Comparison of ENCODE assay signal across 24 mouse cellular contexts in the genomic region with DNA sequence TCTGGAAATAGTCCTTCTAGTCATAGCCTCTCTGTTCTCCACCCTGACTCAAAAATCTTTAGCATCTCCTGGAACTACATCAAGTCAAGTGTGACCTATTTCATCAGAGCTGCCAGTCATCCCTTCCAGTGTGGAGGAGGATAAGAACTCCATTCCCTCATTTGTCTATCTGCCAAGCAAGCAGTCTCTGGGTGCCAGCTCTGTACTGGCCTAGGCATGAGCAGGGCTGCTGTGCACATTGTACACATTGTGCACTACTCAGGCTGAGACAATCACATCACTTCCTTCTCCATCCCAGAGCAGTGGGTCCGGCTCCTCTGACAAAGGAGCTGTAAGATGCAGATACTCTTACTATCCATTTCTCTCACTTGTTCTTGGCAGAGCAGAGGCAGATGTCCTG.
DNase-seq lines count a peak whose midpoint lies in the region; ATAC-seq and TF ChIP-seq lines count a peak whose summit lies in the region.
"Had no signal": no experiment of that assay in that cellular context is flagged by ENCODE, and none has a peak within 500 bp of the region (broad histone marks: within the 10 kb centered on the region; RNA-seq: fewer than 3 reads in every experiment).

No protein-coding gene starts in this region.

- H3K9ac ChIP-seq in heart, postnatal 0 days (replicated peaks; ENCODE audit: low read depth, low read length) = no peak overlapping the region
- H3K9ac ChIP-seq: embryonic facial prominence, embryonic 12.5 days; heart, embryonic 12.5 days; liver, postnatal 0 days; midbrain, embryonic 12.5 days; neural tube, embryonic 13.5 days had no signal

- H3K4me1 ChIP-seq in heart, postnatal 0 days (ENCODE audit: control insufficient read depth, insufficient read depth) = peaks cover 30% of the 10 kb centered on the region
- peaks cover 14% of the 10 kb centered on the region for H3K4me1 ChIP-seq in heart, embryonic 10.5 days
- H3K4me1 ChIP-seq: limb, embryonic 10.5 days; midbrain, embryonic 12.5 days had no signal

- peak; percentile 22; the same call in 1 of the 2 replicates for ATAC-seq in heart, postnatal 0 days (ENCODE audit: insufficient read depth, low read depth)
- ATAC-seq: activated CD4-positive, CD25-positive, alpha-beta regulatory T cell, adult 4 months; forebrain, embryonic 14.5 days; hindbrain, embryonic 16.5 days; intestine, postnatal 0 days; liver, postnatal 0 days had no signal

- H3K4me3 ChIP-seq in heart, postnatal 0 days (ENCODE audit: low read depth, low read length) = no peak overlapping the region
- no peak overlapping the region for H3K4me3 ChIP-seq in heart, embryonic 10.5 days
- H3K4me3 ChIP-seq in left cerebral cortex, adult 2 months = no peak overlapping the region
- H3K4me3 ChIP-seq: embryonic facial prominence, embryonic 12.5 days; erythroblast, embryonic 14.5 days; heart, embryonic 12.5 days; limb, embryonic 10.5 days; midbrain, embryonic 12.5 days; neural tube, embryonic 13.5 days had no signal

- H3K4me2 ChIP-seq in heart, postnatal 0 days (ENCODE audit: low read depth, low read length) = no peak overlapping the region
- H3K4me2 ChIP-seq: embryonic facial prominence, embryonic 12.5 days; heart, embryonic 12.5 days; midbrain, embryonic 12.5 days; neural tube, embryonic 13.5 days had no signal

- WGBS in heart, postnatal 0 days = 50% methylated on average over 1 of the region's 1 CpGs
- 68% methylated on average over 1 of the region's 1 CpGs for WGBS in heart, embryonic 10.5 days

- intact Hi-C loops in left cerebral cortex, adult 2 months (cut with DNase I) = loop anchor here (5.0 kb wide), 1 partner anchor 48 kb away; no protein-coding TSS in a partner anchor

- peaks cover 5% of the 10 kb centered on the region; the same call in 1 of the 2 replicates for H3K36me3 ChIP-seq in heart, postnatal 0 days (replicated peaks; ENCODE audit: control insufficient read depth, insufficient read depth, low read length)
- no peaks in the 10 kb centered on the region for H3K36me3 ChIP-seq in heart, embryonic 10.5 days
- H3K36me3 ChIP-seq: embryonic facial prominence, embryonic 12.5 days; heart, embryonic 12.5 days; limb, embryonic 10.5 days; midbrain, embryonic 12.5 days; neural tube, embryonic 13.5 days had no signal

- no peak for TF ChIP-seq EP300 in heart, postnatal 0 days (IDR thresholded peaks at IDR 0.05; ENCODE audit: low read depth)

- H3K9me3 ChIP-seq in heart, postnatal 0 days (replicated peaks; ENCODE audit: control insufficient read depth, low read length) = no peaks in the 10 kb centered on the region
- no peaks in the 10 kb centered on the region for H3K9me3 ChIP-seq in heart, embryonic 10.5 days
- H3K9me3 ChIP-seq: embryonic facial prominence, embryonic 12.5 days; heart, embryonic 12.5 days; limb, embryonic 10.5 days; midbrain, embryonic 12.5 days; neural tube, embryonic 13.5 days had no signal

- TF ChIP-seq CTCF in heart, postnatal 0 days (IDR thresholded peaks at IDR 0.05; ENCODE audit: low read depth) = no peak
- no peak for TF ChIP-seq CTCF in left cerebral cortex, adult 2 months (IDR thresholded peaks at IDR 0.05)

- H3K27ac ChIP-seq in heart, postnatal 0 days (ENCODE audit: low read depth) = no peak overlapping the region
- H3K27ac ChIP-seq in heart, embryonic 10.5 days = no peak overlapping the region
- no peak overlapping the region for H3K27ac ChIP-seq in left cerebral cortex, adult 2 months
- H3K27ac ChIP-seq: embryonic facial prominence, embryonic 12.5 days; limb, embryonic 10.5 days; midbrain, embryonic 12.5 days; neural tube, embryonic 13.5 days had no signal

- no peak for DNase-seq in heart, postnatal 0 days (ENCODE audit: low spot score)
- no peak for DNase-seq in heart, embryonic 10.5 days (ENCODE audit: low spot score)
- peak; percentile 11 to 15 for DNase-seq in left cerebral cortex, adult 9 months (ENCODE audit: low spot score in 2 of 2)
- no peak for DNase-seq in left cerebral cortex, adult 2 months (ENCODE audit: extremely low spot score in 1 of 2, low spot score in 2 of 2)
- DNase-seq in Muller cell, postnatal 12 days (ENCODE audit: inconsistent ontology term) = peak; percentile 62
- DNase-seq in adipocyte (ENCODE audit: low spot score) = peak; percentile 81
- no peak for DNase-seq in neural tube, embryonic 10.5 days (ENCODE audit: extremely low spot score, low spot score)
- DNase-seq: adrenal gland, postnatal 14 days; cerebellum, adult 11 months; cerebellum, postnatal 10 days; liver, postnatal 0 days; spleen, adult 18-20 months; thymus, adult 18-20 months; thymus, postnatal 4 days had no signal

- H3K27me3 ChIP-seq in heart, postnatal 0 days (ENCODE audit: control insufficient read depth, insufficient read depth, low read length) = no peaks in the 10 kb centered on the region
- H3K27me3 ChIP-seq in heart, embryonic 10.5 days (ENCODE audit: insufficient read depth, poor library complexity, severe bottlenecking) = peaks cover 78% of the 10 kb centered on the region
- H3K27me3 ChIP-seq: embryonic facial prominence, embryonic 12.5 days; midbrain, embryonic 12.5 days; neural tube, embryonic 13.5 days had no signal

Comparison
In these comparisons a context has a peak if more than half of its experiments do, and no peak if none do; other contexts are left out.
1. DNase-seq: peak in left cerebral cortex, adult 9 months (2 of 2), Muller cell, postnatal 12 days (single experiment) and adipocyte (single experiment); none in heart, postnatal 0 days (single experiment), heart, embryonic 10.5 days (single experiment), left cerebral cortex, adult 2 months (0 of 2) and neural tube, embryonic 10.5 days (single experiment).